Mouse (Mus musculus): ENCODE data around the gene Limd2.
"Not testable (repeated sequence)": the region's sequence is repeated elsewhere in the genome, so short reads cannot be mapped to it uniquely, and the experiment has no call there.

Gene Limd2

GRCm38 (mm10) chr11:106160841-106161721 lies at the start of gene Limd2, which contains the start of gene Gm10840:
Gene Limd2 (minus strand): TSS chr11:106160860.
Gene Gm10840 (plus strand): TSS chr11:106160850.
- peak in 1 of 2 experiments; percentile 20 for DNase-seq (ENCODE audit: low spot score in 2 of 2)

- no peak for DNase-seq (ENCODE audit: low spot score in 2 of 2)
These were observed 41.4 kb upstream of the Limd2 start, which contains the start of gene Strada for GRCm38 (mm10) chr11:106202123-106202465. Gene Strada (minus strand): TSS chr11:106202168.

GRCm38 (mm10) chr11:106201337-106202122 lies 40.9 kb upstream of the Limd2 start:
- no peak for DNase-seq (ENCODE audit: low spot score in 2 of 2)

GRCm38 (mm10) chr11:106200756-106201155 lies 40.1 kb upstream of the Limd2 start:
- DNase-seq (ENCODE audit: low spot score in 2 of 2) = no peak

GRCm38 (mm10) chr11:106199997-106200396 lies 39.3 kb upstream of the Limd2 start:
- DNase-seq (ENCODE audit: low spot score in 2 of 2) = not testable (repeated sequence)

- no peak for DNase-seq (ENCODE audit: low spot score in 2 of 2)
These were observed 37.6 kb upstream of the Limd2 start for GRCm38 (mm10) chr11:106198277-106198676.

- no peak for DNase-seq (ENCODE audit: low spot score in 2 of 2)
These were observed 34.7 kb upstream of the Limd2 start for GRCm38 (mm10) chr11:106195341-106195740.

GRCm38 (mm10) chr11:106194891-106195290 lies 34.2 kb upstream of the Limd2 start:
- DNase-seq (ENCODE audit: low spot score in 2 of 2) = no peak

- no peak for DNase-seq (ENCODE audit: low spot score in 2 of 2)
These were observed 33.5 kb upstream of the Limd2 start for GRCm38 (mm10) chr11:106194155-106194541.

- DNase-seq (ENCODE audit: low spot score in 2 of 2) = peak; percentile 91 to 97
These were observed 32.9 kb upstream of the Limd2 start for GRCm38 (mm10) chr11:106193371-106194154.

- no peak for DNase-seq (ENCODE audit: low spot score in 2 of 2)
These were observed 32.2 kb upstream of the Limd2 start for GRCm38 (mm10) chr11:106192657-106193370.

- no peak for DNase-seq (ENCODE audit: low spot score in 2 of 2)
These were observed 31.6 kb upstream of the Limd2 start for GRCm38 (mm10) chr11:106192241-106192640.

GRCm38 (mm10) chr11:106191716-106192115 lies 31.1 kb upstream of the Limd2 start:
- DNase-seq (ENCODE audit: low spot score in 2 of 2) = no peak

GRCm38 (mm10) chr11:106187326-106187725 lies 26.7 kb upstream of the Limd2 start:
- DNase-seq (ENCODE audit: low spot score in 2 of 2) = no peak

- no peak for DNase-seq (ENCODE audit: low spot score in 2 of 2)
These were observed 19.8 kb upstream of the Limd2 start for GRCm38 (mm10) chr11:106180449-106180801.

- DNase-seq (ENCODE audit: low spot score in 2 of 2) = no peak
These were observed 19.2 kb upstream of the Limd2 start for GRCm38 (mm10) chr11:106179711-106180448.

- DNase-seq (ENCODE audit: low spot score in 2 of 2) = no peak
These were observed 17.5 kb upstream of the Limd2 start for GRCm38 (mm10) chr11:106178036-106178782.

- DNase-seq (ENCODE audit: low spot score in 2 of 2) = no peak
These were observed 15.7 kb upstream of the Limd2 start for GRCm38 (mm10) chr11:106176372-106176771.

GRCm38 (mm10) chr11:106175081-106175480 lies 14.4 kb upstream of the Limd2 start:
- no peak for DNase-seq (ENCODE audit: low spot score in 2 of 2)

GRCm38 (mm10) chr11:106174372-106174771 lies 13.7 kb upstream of the Limd2 start:
- peak in 1 of 2 experiments; percentile 29 for DNase-seq (ENCODE audit: low spot score in 2 of 2)
